Mouse (Mus musculus): ENCODE results near the gene Tmem247. TPM values are rescaled to one million over a fixed set of nuclear protein-coding genes. Genes with fewer than 3 reads are reported as not detected.

The Tmem247 gene
- polyA plus RNA-seq (2016; fragmentation: Nextera tagmentation; extraction: Ambion mirVana): not detected in 2 replicates

- DNase-seq (ENCODE audit: low spot score): no peak
- Histone ChIP-seq H3K27ac (no peak within 1 kb of the TSS), H3K4me1 (replicated peaks) (no peaks in the 10 kb centered on the region), H3K36me3 (no peaks in the 10 kb centered on the region), H3K27me3 (ENCODE audit: insufficient read depth, poor library complexity, severe bottlenecking) (no peaks in the 10 kb centered on the region), H3K4me3 (no peak within 1 kb of the TSS), H3K9me3 (no peaks in the 10 kb centered on the region)
- WGBS: 89% methylated on average over 10 of the region's 10 CpGs
These were observed at the start of gene Tmem247 for GRCm38 (mm10) chr17:86917048-86917447. Gene Tmem247, plus strand, starts transcription at chr17:86917348.

- H3K4me3 ChIP-seq: no peak overlapping the region
These were observed 46.6 kb upstream of the Tmem247 start for GRCm38 (mm10) chr17:86870586-86870985.

GRCm38 (mm10) chr17:86872643-86873042 lies 44.5 kb upstream of the Tmem247 start:
- DNase-seq (ENCODE audit: low spot score): no peak
- Histone ChIP-seq H3K4me3 (no peak overlapping the region), H3K27ac (no peak overlapping the region), H3K36me3 (no peaks in the 10 kb centered on the region), H3K9me3 (no peaks in the 10 kb centered on the region), H3K4me1 (replicated peaks) (no peaks in the 10 kb centered on the region), H3K27me3 (ENCODE audit: insufficient read depth, poor library complexity, severe bottlenecking) (peaks cover 11% of the 10 kb centered on the region; the same call in 1 of the 2 replicates)
- 78% methylated on average over 6 of the region's 6 CpGs for WGBS

More at GRCm38 (mm10) chr17:86870586-86870985, 46.6 kb upstream of the Tmem247 start:
- no peaks in the 10 kb centered on the region for H3K36me3 ChIP-seq
- H3K4me1 ChIP-seq (replicated peaks): no peaks in the 10 kb centered on the region
- H3K9me3 ChIP-seq: no peaks in the 10 kb centered on the region
- 0 out of 2 replicates have a peak, but pooled peaks cover 4% of the 10 kb centered on the region for H3K27me3 ChIP-seq (ENCODE audit: insufficient read depth, poor library complexity, severe bottlenecking)
- no peak overlapping the region for H3K27ac ChIP-seq
- DNase-seq (ENCODE audit: low spot score): no peak
- WGBS: 85% methylated on average over 8 of the region's 8 CpGs

GRCm38 (mm10) chr17:86876940-86877339 lies 40.2 kb upstream of the Tmem247 start:
- Histone ChIP-seq H3K4me1 (replicated peaks) (no peaks in the 10 kb centered on the region; the same call in 1 of the 2 replicates), H3K27me3 (ENCODE audit: insufficient read depth, poor library complexity, severe bottlenecking) (peaks cover 25% of the 10 kb centered on the region), H3K36me3 (no peaks in the 10 kb centered on the region), H3K27ac (no peak overlapping the region), H3K4me3 (no peak overlapping the region), H3K9me3 (no peaks in the 10 kb centered on the region)
- WGBS: 92% methylated on average over 9 of the region's 9 CpGs
- DNase-seq (ENCODE audit: low spot score): no peak

- H3K4me3 ChIP-seq: no peak overlapping the region
- no peaks in the 10 kb centered on the region; the same call in 1 of the 2 replicates for H3K4me1 ChIP-seq (replicated peaks)
- DNase-seq (ENCODE audit: low spot score): no peak
- no peaks in the 10 kb centered on the region for H3K9me3 ChIP-seq
- no peaks in the 10 kb centered on the region for H3K36me3 ChIP-seq
- 86% methylated on average over 2 of the region's 2 CpGs for WGBS
- H3K27me3 ChIP-seq (ENCODE audit: insufficient read depth, poor library complexity, severe bottlenecking): peaks cover 25% of the 10 kb centered on the region
- no peak overlapping the region for H3K27ac ChIP-seq
These were observed 39.4 kb upstream of the Tmem247 start for GRCm38 (mm10) chr17:86877747-86878146.

- Histone ChIP-seq H3K36me3 (no peaks in the 10 kb centered on the region), H3K4me1 (replicated peaks) (no peaks in the 10 kb centered on the region; the same call in 1 of the 2 replicates), H3K27me3 (ENCODE audit: insufficient read depth, poor library complexity, severe bottlenecking) (peaks cover 36% of the 10 kb centered on the region), H3K27ac (no peak overlapping the region), H3K9me3 (no peaks in the 10 kb centered on the region), H3K4me3 (no peak overlapping the region)
- WGBS: 81% methylated on average over 10 of the region's 10 CpGs
- DNase-seq (ENCODE audit: low spot score): no peak
These were observed 37.1 kb upstream of the Tmem247 start for GRCm38 (mm10) chr17:86880056-86880455.

- no peak overlapping the region for H3K4me3 ChIP-seq
- DNase-seq (ENCODE audit: low spot score): no peak
- H3K36me3 ChIP-seq: no peaks in the 10 kb centered on the region
- 93% methylated on average over 4 of the region's 4 CpGs for WGBS
- no peaks in the 10 kb centered on the region for H3K9me3 ChIP-seq
- no peak overlapping the region for H3K27ac ChIP-seq
- H3K27me3 ChIP-seq (ENCODE audit: insufficient read depth, poor library complexity, severe bottlenecking): peaks cover 32% of the 10 kb centered on the region
- H3K4me1 ChIP-seq (replicated peaks): no peaks in the 10 kb centered on the region; the same call in 1 of the 2 replicates
These were observed 36.6 kb upstream of the Tmem247 start for GRCm38 (mm10) chr17:86880461-86881044.

- Histone ChIP-seq H3K4me3 (no peak overlapping the region), H3K4me1 (replicated peaks) (no peaks in the 10 kb centered on the region), H3K36me3 (no peaks in the 10 kb centered on the region), H3K27me3 (ENCODE audit: insufficient read depth, poor library complexity, severe bottlenecking) (no peaks in the 10 kb centered on the region; the same call in 1 of the 2 replicates), H3K9me3 (no peaks in the 10 kb centered on the region), H3K27ac (no peak overlapping the region)
- WGBS: 77% methylated on average over 4 of the region's 4 CpGs
- DNase-seq (ENCODE audit: low spot score): no peak
These were observed 22.0 kb upstream of the Tmem247 start for GRCm38 (mm10) chr17:86895191-86895590.

GRCm38 (mm10) chr17:86897486-86898165 lies 19.5 kb upstream of the Tmem247 start:
- Histone ChIP-seq H3K36me3 (no peaks in the 10 kb centered on the region), H3K9me3 (no peaks in the 10 kb centered on the region), H3K4me1 (replicated peaks) (no peaks in the 10 kb centered on the region), H3K4me3 (no peak overlapping the region), H3K27me3 (ENCODE audit: insufficient read depth, poor library complexity, severe bottlenecking) (no peaks in the 10 kb centered on the region; the same call in 1 of the 2 replicates), H3K27ac (no peak overlapping the region)
- 92% methylated on average over 6 of the region's 6 CpGs for WGBS
- DNase-seq (ENCODE audit: low spot score): no peak

- H3K36me3 ChIP-seq: no peaks in the 10 kb centered on the region
- 89% methylated on average over 5 of the region's 5 CpGs for WGBS
- no peak overlapping the region for H3K4me3 ChIP-seq
- H3K9me3 ChIP-seq: no peaks in the 10 kb centered on the region
- peaks cover 11% of the 10 kb centered on the region; the same call in 1 of the 2 replicates for H3K27me3 ChIP-seq (ENCODE audit: insufficient read depth, poor library complexity, severe bottlenecking)
- H3K27ac ChIP-seq: no peak overlapping the region
- DNase-seq (ENCODE audit: low spot score): no peak
- peaks cover 16% of the 10 kb centered on the region for H3K4me1 ChIP-seq (replicated peaks)
These were observed 17.3 kb upstream of the Tmem247 start for GRCm38 (mm10) chr17:86899821-86900220.

- Histone ChIP-seq H3K36me3 (no peaks in the 10 kb centered on the region), H3K4me3 (no peak overlapping the region), H3K27me3 (ENCODE audit: insufficient read depth, poor library complexity, severe bottlenecking) (peaks cover 13% of the 10 kb centered on the region; the same call in 1 of the 2 replicates), H3K27ac (no peak overlapping the region), H3K9me3 (no peaks in the 10 kb centered on the region), H3K4me1 (replicated peaks) (peaks cover 23% of the 10 kb centered on the region)
- DNase-seq (ENCODE audit: low spot score): no peak
- 81% methylated on average over 5 of the region's 5 CpGs for WGBS
These were observed 16.6 kb upstream of the Tmem247 start for GRCm38 (mm10) chr17:86900564-86900963.

- no peak overlapping the region for H3K4me3 ChIP-seq
- H3K36me3 ChIP-seq: no peaks in the 10 kb centered on the region
- 93% methylated on average over 14 of the region's 14 CpGs for WGBS
- peaks cover 16% of the 10 kb centered on the region for H3K27me3 ChIP-seq (ENCODE audit: insufficient read depth, poor library complexity, severe bottlenecking)
- no peak overlapping the region for H3K27ac ChIP-seq
- H3K4me1 ChIP-seq (replicated peaks): peaks cover 28% of the 10 kb centered on the region
- no peaks in the 10 kb centered on the region for H3K9me3 ChIP-seq
- no peak for DNase-seq (ENCODE audit: low spot score)
These were observed 14.6 kb upstream of the Tmem247 start for GRCm38 (mm10) chr17:86902399-86903067.

GRCm38 (mm10) chr17:86903596-86903995 lies 13.6 kb upstream of the Tmem247 start:
- Histone ChIP-seq H3K4me3 (no peak overlapping the region), H3K9me3 (no peaks in the 10 kb centered on the region), H3K36me3 (no peaks in the 10 kb centered on the region), H3K27me3 (ENCODE audit: insufficient read depth, poor library complexity, severe bottlenecking) (peaks cover 19% of the 10 kb centered on the region), H3K27ac (no peak overlapping the region), H3K4me1 (replicated peaks) (peaks cover 33% of the 10 kb centered on the region)
- 48% methylated on average over 7 of the region's 7 CpGs for WGBS
- no peak for DNase-seq (ENCODE audit: low spot score)

All from hindbrain, embryonic 10.5 days (tissue).